Mouse (Mus musculus) small intestine, adult 2 months (tissue): ENCODE results near the gene Jam3.

Experiments used
- CTCF ChIP-seq: fragments of 200-500 bp; IDR thresholded peaks from 2 replicates; pipeline ENCODE4 v1.5.1; 2012; ENCODE audit warnings: low read depth, mild to moderate bottlenecking, control low read depth, inconsistent platforms, low read length, moderate library complexity, mixed read lengths; ENCODE audit not compliant: insufficient replicate concordance, insufficient read length; ENCODE audit errors: extremely low read depth
- POLR2A ChIP-seq: fragments of 200-500 bp; IDR thresholded peaks from 2 replicates; pipeline ENCODE4 v1.6.1; 2012; ENCODE audit warnings: low read depth, mild to moderate bottlenecking, control low read depth, inconsistent platforms, low read length, moderate library complexity

DNA sequence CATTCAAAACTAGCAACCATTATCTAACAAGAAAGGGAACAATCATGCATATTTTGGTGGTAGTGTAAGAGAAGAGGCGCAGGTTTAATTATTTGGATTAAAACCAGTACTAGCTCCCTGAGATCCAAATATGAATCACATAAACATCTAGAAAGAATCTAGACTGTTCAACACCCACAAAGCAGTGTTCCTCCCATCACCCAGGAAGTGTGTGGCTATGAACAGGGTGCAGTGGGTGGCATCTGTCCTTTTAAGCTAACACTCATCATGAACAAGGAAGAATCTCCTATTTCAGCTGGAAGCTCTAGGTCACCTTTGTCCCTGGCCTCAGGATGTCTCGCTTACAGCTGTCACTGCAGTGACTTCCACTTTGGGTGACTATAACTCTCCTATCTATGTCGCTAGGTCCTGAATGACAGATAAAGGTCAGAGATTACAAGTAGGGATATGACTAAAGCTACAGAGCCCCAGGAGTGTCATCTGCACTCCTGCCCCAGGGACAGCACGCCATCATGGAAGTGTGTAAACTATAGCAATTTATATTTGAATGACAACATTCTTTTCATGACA is 10.9 kb downstream of the Jam3 start:
- TF ChIP-seq POLR2A (no peak), CTCF (no peak)
